Mouse (Mus musculus) kidney, adult 2 months (tissue): ENCODE measurements at regions not wholly inside any gene's neighbourhood (a gene's known extent, or its start where the extent isn't known, plus 50 kb on each side); places are given as distances from the start of the nearest gene placed in this dataset.

Experiments used
- CTCF ChIP-seq: fragments of 200-500 bp; conservative IDR thresholded peaks from 2 replicates; pipeline ENCODE4 v1.5.1; 2011; ENCODE audit warnings: low read depth, mild to moderate bottlenecking, control low read depth, low read length, moderate library complexity, mixed read lengths; ENCODE audit not compliant: insufficient read depth, insufficient read length
- POLR2A ChIP-seq: fragments of 200-500 bp; IDR thresholded peaks from one replicate; pipeline ENCODE4 v1.6.1; 2011; ENCODE audit warnings: low read depth, low read length, control low read depth

DNA sequence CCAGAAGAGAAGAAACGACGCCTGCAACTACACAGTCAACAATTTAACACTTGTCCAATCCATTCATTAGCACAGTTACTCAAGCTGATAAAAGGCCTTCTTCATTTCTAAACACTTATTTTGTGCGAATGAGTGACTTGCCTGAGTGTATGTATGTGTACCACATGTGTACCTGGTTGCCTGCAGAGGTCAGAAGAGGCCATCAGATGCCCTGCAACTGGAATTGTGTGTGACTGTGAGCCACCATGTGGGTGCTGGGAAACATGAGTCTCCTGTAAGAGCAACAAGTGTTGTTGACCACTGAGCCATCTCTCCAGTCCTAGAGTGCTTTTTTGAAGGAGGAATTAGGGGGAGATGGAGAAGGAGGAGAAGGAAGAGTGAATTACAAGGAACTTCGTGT is 90.2 kb upstream of the Foxq1 start:
- no peak for TF ChIP-seq POLR2A
- peak; percentile 37; the same call in 1 of the 2 replicates for TF ChIP-seq CTCF
